Mouse (Mus musculus) heart, postnatal 0 days (tissue): ENCODE results near the gene Rbm28. TPM values are rescaled to one million over a fixed set of nuclear protein-coding genes. Genes with fewer than 3 reads are reported as not detected.

Experiments
- ATAC-seq: fragments of 200-750 bp; cut with Nextera tagmentation; 2 replicates; pipeline ENCODE4 v1.8.0; 2017; ENCODE audit warnings: low read depth, moderate number of reproducible peaks, moderate library complexity; ENCODE audit not compliant: insufficient read depth
- DNase-seq: peaks from one replicate; pipeline ENCODE4 v3.0.0-alpha.2; 2016; ENCODE audit warnings: low spot score
- H3K27ac ChIP-seq: fragments of 300-500 bp; sonication (generic); 2 replicates; pipeline ENCODE4 v1.5.1; 2014; ENCODE audit warnings: low read depth, mild to moderate bottlenecking
- H3K27me3 ChIP-seq: fragments of 300-500 bp; sonication (generic); 2 replicates; pipeline ENCODE4 v1.6.1; 2014; ENCODE audit warnings: low read length, mixed read lengths; ENCODE audit not compliant: control insufficient read depth, insufficient read depth
- H3K36me3 ChIP-seq: fragments of 300-500 bp; sonication (generic); replicated peaks from 2 replicates; pipeline ENCODE4 v1.6.1; 2014; ENCODE audit warnings: low read length, mixed read lengths; ENCODE audit not compliant: control insufficient read depth, insufficient read depth
- H3K4me1 ChIP-seq: fragments of 300-500 bp; sonication (generic); 2 replicates; pipeline ENCODE4 v1.6.1; 2014; ENCODE audit warnings: antibody characterized with exemption; ENCODE audit not compliant: control insufficient read depth, insufficient read depth
- H3K4me2 ChIP-seq: fragments of 300-500 bp; sonication (generic); 2 replicates; pipeline ENCODE4 v1.6.1; 2014; ENCODE audit warnings: low read depth, mild to moderate bottlenecking, low read length, moderate library complexity
- H3K4me3 ChIP-seq: fragments of 300-500 bp; sonication (generic); 2 replicates; pipeline ENCODE4 v1.5.1; 2014; ENCODE audit warnings: low read depth, low read length
- H3K9ac ChIP-seq: fragments of 300-500 bp; sonication (generic); replicated peaks from 2 replicates; pipeline ENCODE4 v1.6.1; 2014; ENCODE audit warnings: low read depth, low read length, mixed read lengths
- H3K9me3 ChIP-seq: fragments of 300-500 bp; sonication (generic); replicated peaks from 2 replicates; pipeline ENCODE4 v1.6.1; 2016; ENCODE audit warnings: low read length; ENCODE audit not compliant: control insufficient read depth
- CTCF ChIP-seq: IDR thresholded peaks from 2 replicates; pipeline ENCODE4 v1.5.1; 2016; ENCODE audit warnings: antibody characterized with exemption, control low read depth, low read depth
- EP300 ChIP-seq: IDR thresholded peaks from 2 replicates; pipeline ENCODE4 v1.6.1; 2016; ENCODE audit warnings: antibody characterized with exemption, low read depth
- WGBS: fragments of 180-500 bp; shearing (Covaris S2); extraction: QIAGEN DNeasy Blood & Tissue Kit; methylation state at CpG from one replicate; pipeline ENCODE4 v1.1.7; 2014; 5-methylcytosine and 5-hydroxymethylcytosine counted together
- polyA plus RNA-seq: library from polyadenylated mRNA; unstranded; fragments of >200 nt; fragmentation: Nextera tagmentation; extraction: Ambion mirVana; gene quantifications from 2 replicates; pipeline ENCODE4 v1.2.1, GENCODE M21; 2015
- total RNA-seq: library from RNA; depleted of rRNA; stranded (reverse); fragments of >200 nt; gene quantifications from 2 replicates; pipeline ENCODE4 v1.2.3, GENCODE M21; 2014; ENCODE audit warnings: low replicate concordance

The Rbm28 gene
- total and polyA plus RNA-seq, 2 experiments from 2014 or later: 6.8 to 13.3 TPM

- H3K27me3 ChIP-seq: no peaks in the 10 kb centered on the region
- H3K36me3 ChIP-seq: peaks cover 17% of the 10 kb centered on the region; the same call in 1 of the 2 replicates
Observed at GRCm38 (mm10) chr6:29147407-29148010, 17.3 kb downstream of the Rbm28 start.

GRCm38 (mm10) chr6:29146641-29147040 lies 18.2 kb downstream of the Rbm28 start:
- no peaks in the 10 kb centered on the region for H3K9me3 ChIP-seq
- no peak overlapping the region; the same call in 1 of the 2 replicates for H3K9ac ChIP-seq
- WGBS: 23% methylated on average over 7 of the region's 7 CpGs
- no peak for TF ChIP-seq EP300
- TF ChIP-seq CTCF: no peak
- H3K4me1 ChIP-seq: peaks cover 21% of the 10 kb centered on the region
- ATAC-seq (peak; percentile 72), DNase-seq (peak; percentile 57)
- peaks cover 17% of the 10 kb centered on the region; the same call in 1 of the 2 replicates for H3K36me3 ChIP-seq
- peak overlapping the region; percentile 4; the same call in 1 of the 2 replicates for H3K4me2 ChIP-seq
- H3K27me3 ChIP-seq: no peaks in the 10 kb centered on the region
- H3K4me3 ChIP-seq: no peak overlapping the region
- peak overlapping the region; percentile 39 for H3K27ac ChIP-seq

More at GRCm38 (mm10) chr6:29147407-29148010, 17.3 kb downstream of the Rbm28 start:
- Histone ChIP-seq H3K4me3 (no peak overlapping the region), H3K4me1 (peaks cover 21% of the 10 kb centered on the region), H3K9ac (no peak overlapping the region), H3K4me2 (no peak overlapping the region), H3K27ac (no peak overlapping the region), H3K9me3 (no peaks in the 10 kb centered on the region)
- DNase-seq (no peak), ATAC-seq (no peak)
- TF ChIP-seq CTCF: no peak
- no peak for TF ChIP-seq EP300
- 73% methylated on average over 5 of the region's 5 CpGs for WGBS

- H3K27ac ChIP-seq: peak overlapping the region; percentile 65
- H3K4me3 ChIP-seq: no peak overlapping the region
- H3K4me1 ChIP-seq: peaks cover 21% of the 10 kb centered on the region
- no peak overlapping the region for H3K9ac ChIP-seq
- DNase-seq (peak; percentile 59), ATAC-seq (peak; percentile 39)
- WGBS: 29% methylated on average over 12 of the region's 12 CpGs
- TF ChIP-seq EP300 (no peak), CTCF (no peak)
- H3K36me3 ChIP-seq: peaks cover 17% of the 10 kb centered on the region; the same call in 1 of the 2 replicates
- H3K4me2 ChIP-seq: peak overlapping the region; percentile 32; the same call in 1 of the 2 replicates
- no peaks in the 10 kb centered on the region for H3K27me3 ChIP-seq
- no peaks in the 10 kb centered on the region for H3K9me3 ChIP-seq
Observed at GRCm38 (mm10) chr6:29145456-29146307, 19.1 kb downstream of the Rbm28 start.

- no peaks in the 10 kb centered on the region for H3K9me3 ChIP-seq
- H3K27ac ChIP-seq: peak overlapping the region; percentile 65
- DNase-seq (peak; percentile 8), ATAC-seq (no peak; the same call in 1 of the 2 replicates)
- H3K4me1 ChIP-seq: peaks cover 21% of the 10 kb centered on the region
- no peak overlapping the region for H3K4me2 ChIP-seq
- no peak for TF ChIP-seq CTCF
- no peak for TF ChIP-seq EP300
- H3K36me3 ChIP-seq: peaks cover 20% of the 10 kb centered on the region; the same call in 1 of the 2 replicates
- H3K27me3 ChIP-seq: no peaks in the 10 kb centered on the region
- no peak overlapping the region for H3K9ac ChIP-seq
- WGBS: 54% methylated on average over 3 of the region's 3 CpGs
- H3K4me3 ChIP-seq: no peak overlapping the region
Observed at GRCm38 (mm10) chr6:29144971-29145370, 19.8 kb downstream of the Rbm28 start.

- Histone ChIP-seq H3K4me2 (no peak overlapping the region), H3K9me3 (no peaks in the 10 kb centered on the region), H3K4me1 (peaks cover 21% of the 10 kb centered on the region), H3K27ac (no peak overlapping the region), H3K4me3 (no peak overlapping the region), H3K9ac (no peak overlapping the region), H3K27me3 (no peaks in the 10 kb centered on the region), H3K36me3 (peaks cover 18% of the 10 kb centered on the region)
- TF ChIP-seq EP300 (no peak), CTCF (peak; percentile 75)
- peak; percentile 54 for DNase-seq
- ATAC-seq: no peak
- WGBS: 32% methylated on average over 5 of the region's 5 CpGs
Observed at GRCm38 (mm10) chr6:29143608-29144007, 21.2 kb downstream of the Rbm28 start.
